Mouse (Mus musculus) inflammation-experienced regulatory T-cells (primary cell): Measurements from ENCODE around the gene Fam171b. TPM values are rescaled to one million over a fixed set of nuclear protein-coding genes. Genes with fewer than 3 reads are reported as not detected.

Experiments used
- polyA plus RNA-seq, 2 experiments: library from polyadenylated mRNA; unstranded; fragments of 100-300 nt; shearing (Covaris generic); gene quantifications; one replicate each; pipeline ENCODE4 v1.2.1; 2017

Fam171b gene
- 1 to 10 TPM in 1 of 2 experiments, under 1 TPM in 1; 0.76 to 2.0 TPM for polyA plus RNA-seq

GRCm38 (mm10) chr2:83812483-83813272 is at the start of gene Fam171b:
Gene Fam171b, plus strand, starts transcription at chr2:83812636.

Other genes starting within 250 kb of the Fam171b start
- gene Zc3h15, start 168.2 kb upstream of the Fam171b start, polyA plus RNA-seq = 100 to 1,000 TPM; 109 to 120 TPM
- 10 to 100 TPM; 45.9 to 89.9 TPM for gene Itgav, start 88.2 kb upstream of the Fam171b start, polyA plus RNA-seq
- not detected for gene Zswim2, start 128.6 kb downstream of the Fam171b start, polyA plus RNA-seq
- gene Gm13698, start 143.1 kb downstream of the Fam171b start, polyA plus RNA-seq = not detected
- gene Gm13693, start 148.9 kb downstream of the Fam171b start, polyA plus RNA-seq = not detected
- not detected for gene Gm13695, start 154.7 kb downstream of the Fam171b start, polyA plus RNA-seq
- not detected for gene Gm13696, start 160.5 kb downstream of the Fam171b start, polyA plus RNA-seq
- not detected for gene Gm13694, start 166.3 kb downstream of the Fam171b start, polyA plus RNA-seq
- not detected for gene Gm13697, start 172.1 kb downstream of the Fam171b start, polyA plus RNA-seq
- not detected for gene Gm13691, start 177.9 kb downstream of the Fam171b start, polyA plus RNA-seq